Mouse (Mus musculus) cerebellum, postnatal 36 days (tissue): Measurements from ENCODE around the gene Wdr59.
A peak's percentile ranks its signal among the peaks of the same experiment; 100 is the strongest.
"Not testable (repeated sequence)": the region's sequence is repeated elsewhere in the genome, so short reads cannot be mapped to it uniquely, and the experiment has no call there.

Experiments
- DNase-seq, 2 experiments: peaks; one replicate each; pipeline ENCODE4 v3.0.0; 2021 to 2022; ENCODE audit warnings: mixed read lengths in 2 of 2

Gene Wdr59

DNA sequence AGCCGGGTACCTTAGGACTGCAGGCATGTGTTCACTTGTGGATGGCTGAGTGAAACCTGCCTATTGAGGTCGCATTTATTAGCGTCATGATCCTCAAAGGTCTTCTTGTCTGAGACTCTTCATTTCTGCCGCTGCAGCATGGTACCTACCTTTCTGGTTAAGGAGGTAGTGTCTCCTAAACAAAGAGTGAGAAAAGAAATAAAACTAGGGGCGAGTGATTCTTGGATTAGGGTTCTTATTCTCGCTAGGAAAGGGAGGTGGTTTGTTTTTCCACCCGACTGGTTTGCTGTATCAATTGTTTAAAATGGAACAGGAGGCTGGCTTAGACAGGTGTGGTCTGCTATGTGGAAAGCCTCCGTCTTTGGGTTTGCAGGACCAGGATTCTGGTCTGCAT is 15.9 kb upstream of the Wdr59 start:
- DNase-seq = peak in 1 of 2 experiments; percentile 17

DNA sequence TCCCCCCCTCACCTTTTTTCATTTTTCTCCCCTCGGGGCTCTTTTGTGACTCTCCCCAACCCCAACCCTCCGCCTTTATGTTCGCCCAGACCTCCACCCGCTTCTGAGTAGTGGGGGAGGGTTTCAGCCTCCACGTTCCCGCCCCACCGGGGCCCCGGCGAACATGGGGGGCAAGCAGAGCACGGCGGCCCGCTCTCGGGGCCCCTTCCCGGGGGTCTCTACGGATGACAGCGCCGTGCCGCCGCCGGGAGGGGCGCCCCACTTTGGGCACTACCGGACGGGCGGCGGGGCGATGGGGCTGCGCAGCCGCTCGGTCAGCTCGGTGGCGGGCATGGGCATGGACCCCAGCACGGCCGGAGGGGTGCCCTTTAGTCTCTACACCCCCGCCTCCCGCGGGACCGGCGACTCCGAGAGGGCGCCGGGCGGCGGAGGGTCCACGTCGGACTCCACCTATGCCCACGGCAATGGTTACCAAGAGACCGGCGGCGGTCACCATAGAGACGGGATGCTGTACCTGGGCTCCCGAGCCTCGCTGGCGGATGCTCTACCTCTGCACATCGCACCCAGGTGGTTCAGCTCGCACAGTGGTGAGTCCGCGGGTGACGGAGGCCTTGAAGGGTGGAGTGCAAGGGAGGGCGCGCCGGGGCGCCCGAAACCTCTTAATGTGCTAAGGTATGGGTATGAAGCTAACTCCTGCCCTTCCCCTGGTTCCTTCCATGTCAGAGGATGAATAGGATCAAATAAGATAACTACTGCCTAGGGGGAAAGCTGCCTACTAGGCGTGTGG is 15.3 kb upstream of the Wdr59 start:
- DNase-seq = peak; percentile 54 to 57

GRCm38 (mm10) chr8:111536031-111536977 is 14.4 kb upstream of the Wdr59 start, which contains the start of gene Znrf1:
Gene Znrf1, plus strand, starts transcription at chr8:111536097.
- peak; percentile 70 to 71 for DNase-seq

DNA sequence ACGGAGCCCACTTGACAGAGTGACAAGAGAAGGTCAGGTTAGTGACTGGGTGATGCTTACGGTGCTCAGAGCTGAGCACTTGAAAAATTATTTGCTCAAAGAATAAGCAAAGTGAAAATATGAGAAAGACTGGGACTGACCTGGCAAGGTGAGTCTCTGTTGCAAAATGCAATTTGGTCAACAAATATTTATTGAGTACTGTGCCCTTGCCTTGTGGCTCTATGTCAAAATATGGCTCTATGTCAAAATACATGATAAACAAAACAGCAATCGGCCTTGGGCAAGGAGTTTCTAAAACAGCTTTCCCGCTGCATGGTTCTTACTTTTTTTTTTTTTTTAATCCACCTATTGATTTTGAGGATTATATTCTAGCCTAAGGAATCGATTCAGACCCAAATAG is 13.6 kb upstream of the Wdr59 start:
- no peak for DNase-seq

DNA sequence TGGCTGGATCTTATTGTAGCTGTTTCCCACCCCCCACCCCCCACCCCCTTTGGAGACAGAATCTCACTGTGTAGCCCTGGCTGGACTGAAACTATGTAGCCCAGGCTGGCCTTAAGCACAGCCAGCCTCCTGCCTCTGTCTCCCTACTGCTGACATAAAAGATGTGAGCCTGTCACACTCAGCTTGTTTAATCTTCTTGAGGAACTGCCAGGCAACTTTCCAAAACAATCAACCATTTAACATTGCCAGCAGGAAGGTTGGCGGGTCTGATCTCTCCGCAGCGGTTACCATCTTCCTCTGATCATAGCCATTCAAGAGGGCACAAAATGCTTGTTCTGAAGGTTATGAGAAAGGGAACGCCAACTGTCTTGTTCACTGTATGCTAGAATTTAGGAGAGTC is 11.6 kb upstream of the Wdr59 start:
- no peak for DNase-seq

GRCm38 (mm10) chr8:111531621-111532020 is 9.7 kb upstream of the Wdr59 start:
- no peak for DNase-seq

GRCm38 (mm10) chr8:111531191-111531590 is 9.3 kb upstream of the Wdr59 start:
- DNase-seq = no peak

DNA sequence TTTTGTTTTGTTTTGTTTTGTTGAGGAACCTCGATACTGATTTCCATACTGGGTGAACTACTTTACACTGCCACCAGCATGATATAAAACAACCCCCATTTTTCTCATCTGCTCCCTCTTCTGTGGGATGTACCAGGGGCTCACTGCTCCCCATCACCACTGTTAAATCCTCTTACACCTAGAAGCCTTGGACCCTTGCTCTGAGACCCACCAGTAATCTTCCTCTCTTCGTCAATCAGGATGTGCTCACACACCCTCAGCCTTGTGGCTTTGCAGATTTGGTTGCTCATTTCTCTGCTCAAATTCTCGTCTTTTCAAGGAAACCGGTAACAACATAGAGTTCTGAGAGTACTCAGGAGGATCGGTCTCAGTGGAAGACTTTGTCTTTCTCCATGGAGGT is 6.2 kb upstream of the Wdr59 start:
- no peak for DNase-seq

DNA sequence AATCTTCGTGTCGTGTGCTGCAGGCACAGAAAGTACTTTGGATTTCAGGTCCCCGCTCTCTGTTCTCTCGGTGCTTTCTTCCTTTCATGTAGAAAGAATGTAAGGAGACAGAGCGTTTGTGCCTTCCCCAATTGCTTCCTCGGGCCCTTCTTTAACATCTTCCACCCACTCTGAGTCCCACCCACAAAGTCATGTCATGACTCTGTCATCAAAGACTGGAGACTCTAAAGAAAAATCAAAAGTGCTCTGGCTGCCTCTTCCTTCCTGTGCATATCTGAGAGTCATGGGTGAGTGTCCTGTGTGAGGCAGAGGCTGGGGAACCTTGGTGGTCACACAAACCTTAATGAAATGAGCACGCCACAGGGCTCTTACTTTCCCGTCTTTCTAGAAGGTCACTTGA is 5.3 kb upstream of the Wdr59 start:
- DNase-seq = no peak

GRCm38 (mm10) chr8:111526403-111527024 is 4.6 kb upstream of the Wdr59 start:
- no peak for DNase-seq

GRCm38 (mm10) chr8:111517466-111517865 is 4.4 kb downstream of the Wdr59 start:
- DNase-seq = no peak

DNA sequence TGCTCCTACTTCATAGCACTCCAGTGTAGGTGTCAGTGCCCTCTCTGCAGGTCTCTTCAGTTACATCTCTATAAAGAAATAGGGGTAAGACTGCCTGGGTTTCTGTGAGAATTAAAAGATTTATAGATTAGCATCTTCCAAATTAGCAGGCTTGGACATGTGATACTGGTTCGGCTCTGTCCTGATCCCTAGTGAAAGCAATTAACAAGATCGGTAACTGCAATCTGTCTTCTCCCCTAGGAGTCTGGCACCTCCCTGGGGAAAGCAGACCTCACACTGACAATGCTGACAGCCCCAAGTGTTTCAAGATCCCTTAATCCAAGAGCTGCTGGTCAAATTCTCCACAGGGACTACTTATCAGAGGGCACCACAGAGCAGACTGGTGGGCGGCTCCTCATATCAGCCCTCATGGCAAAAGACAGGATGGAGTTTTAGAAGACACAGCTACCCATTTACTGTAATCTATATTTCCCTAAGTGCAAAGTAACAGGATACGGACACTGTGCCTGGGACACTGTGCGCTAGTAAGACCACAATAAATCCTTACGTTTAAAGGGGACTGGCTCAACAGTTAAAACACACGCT is 5.3 kb downstream of the Wdr59 start:
- DNase-seq = no peak

- peak; percentile 57 to 58 for DNase-seq
Observed at GRCm38 (mm10) chr8:111513446-111513845, 8.4 kb downstream of the Wdr59 start.

- peak in 1 of 2 experiments; percentile 13 for DNase-seq
Observed at GRCm38 (mm10) chr8:111512941-111513340, 9.0 kb downstream of the Wdr59 start.

DNA sequence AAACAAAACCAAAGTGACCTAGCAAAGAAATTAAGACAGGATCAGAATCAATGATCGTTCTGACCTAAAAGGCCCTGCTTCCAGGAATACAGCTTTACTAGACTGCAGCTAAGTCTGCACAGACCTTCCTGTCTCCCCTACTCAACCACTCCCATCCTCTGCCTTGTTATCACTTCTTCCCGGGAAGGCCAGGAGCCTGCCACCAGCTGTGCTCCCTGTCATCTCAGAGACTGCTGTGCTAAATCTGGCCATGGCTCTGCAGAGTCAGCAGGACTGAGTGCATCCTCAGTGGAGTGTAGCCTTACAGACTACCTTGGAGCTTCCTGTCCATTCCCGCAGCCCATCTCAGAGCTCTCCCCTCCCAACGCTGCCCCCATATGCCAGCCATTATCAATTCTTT is 11.5 kb downstream of the Wdr59 start:
- no peak for DNase-seq

- DNase-seq = no peak
Observed at GRCm38 (mm10) chr8:111509278-111509677, 12.6 kb downstream of the Wdr59 start.

GRCm38 (mm10) chr8:111508566-111508965 is 13.3 kb downstream of the Wdr59 start:
- DNase-seq = no peak

- no peak for DNase-seq
Observed at GRCm38 (mm10) chr8:111501724-111502464, 20.0 kb downstream of the Wdr59 start.

GRCm38 (mm10) chr8:111498249-111498648 is 23.6 kb downstream of the Wdr59 start:
- DNase-seq = not testable (repeated sequence)

DNA sequence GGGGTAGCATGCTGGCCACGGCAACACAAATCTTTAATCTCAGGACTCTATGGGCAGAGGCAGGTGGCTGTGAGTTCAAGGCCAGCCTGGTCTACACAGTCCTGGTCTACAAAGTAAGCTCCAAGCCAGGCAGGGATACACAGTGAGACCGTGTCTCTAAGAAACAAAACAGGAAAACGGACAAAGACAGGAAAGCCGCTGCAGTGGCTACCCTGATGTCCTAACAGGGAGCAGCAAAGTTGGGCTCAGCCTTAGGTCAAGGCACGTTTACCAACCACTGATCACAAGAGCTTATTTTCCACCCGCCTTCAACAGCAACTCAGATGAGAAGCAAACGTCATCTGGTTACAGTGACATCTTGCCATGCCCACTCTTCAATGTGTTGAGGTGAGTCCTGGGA is 25.6 kb downstream of the Wdr59 start:
- no peak for DNase-seq

- no peak for DNase-seq
Observed at GRCm38 (mm10) chr8:111493176-111493575, 28.7 kb downstream of the Wdr59 start.

GRCm38 (mm10) chr8:111492508-111492907 is 29.4 kb downstream of the Wdr59 start:
- DNase-seq = no peak
